Mouse (Mus musculus) olfactory bulb, adult 2 months (tissue): ENCODE data around the gene Rbm38.

Experiments
- CTCF ChIP-seq: fragments of 200-500 bp; IDR thresholded peaks from 2 replicates; pipeline ENCODE4 v1.5.1; 2012; ENCODE audit warnings: low read depth, mild to moderate bottlenecking, low read length, moderate library complexity; ENCODE audit not compliant: insufficient read depth
- POLR2A ChIP-seq: fragments of 200-500 bp; IDR thresholded peaks from 2 replicates; pipeline ENCODE4 v1.6.1; 2012; ENCODE audit warnings: mild to moderate bottlenecking, low read depth, low read length, moderate library complexity; ENCODE audit not compliant: insufficient read depth

GRCm38 (mm10) chr2:173019790-173020189, 508 bp upstream of the Rbm38 start:
- TF ChIP-seq POLR2A: no peak
- no peak for TF ChIP-seq CTCF
